Mouse (Mus musculus) testis, adult 2 months (tissue): Measurements from ENCODE around the gene Rfc1.

Experiments used
- CTCF ChIP-seq: fragments of 200-500 bp; IDR thresholded peaks from 2 replicates; pipeline ENCODE4 v1.5.1; 2012; ENCODE audit warnings: low read depth, mild to moderate bottlenecking, inconsistent platforms, low read length, moderate library complexity; ENCODE audit not compliant: control insufficient read depth, insufficient read depth, insufficient replicate concordance
- POLR2A ChIP-seq: fragments of 200-500 bp; IDR thresholded peaks from 2 replicates; pipeline ENCODE4 v1.6.1; 2012; ENCODE audit warnings: low read depth, mild to moderate bottlenecking, inconsistent platforms, low read length, moderate library complexity; ENCODE audit not compliant: control insufficient read depth

DNA sequence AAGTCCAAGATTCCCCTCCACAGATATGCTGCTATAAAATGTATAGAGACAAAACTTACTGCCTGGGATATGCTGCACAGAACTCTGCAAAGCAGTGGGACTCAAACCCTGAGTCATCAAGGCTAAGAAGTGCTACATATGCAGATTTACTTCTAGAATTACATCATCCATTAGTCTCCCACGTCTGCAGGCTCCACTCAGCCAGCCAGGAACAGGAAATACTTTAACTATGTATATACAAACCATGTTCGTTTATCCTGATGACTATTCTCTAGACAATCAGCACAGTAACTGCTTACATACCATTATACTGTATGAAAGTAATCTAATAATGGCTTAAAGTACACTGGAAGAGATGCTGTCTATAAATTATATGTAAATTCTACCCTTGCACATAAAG is 41.2 kb downstream of the Rfc1 start:
- TF ChIP-seq CTCF (no peak), POLR2A (no peak)
